Mouse (Mus musculus): ENCODE data around the gene Atp5g1. TPM values are rescaled to one million over a fixed set of nuclear protein-coding genes. Genes with fewer than 3 reads are reported as not detected.
A peak's percentile ranks its signal among the peaks of the same experiment; 100 is the strongest.

Atp5g1 gene
- polyA plus RNA-seq, 1 experiment from 2014 or later, result 1,356 TPM

DNA sequence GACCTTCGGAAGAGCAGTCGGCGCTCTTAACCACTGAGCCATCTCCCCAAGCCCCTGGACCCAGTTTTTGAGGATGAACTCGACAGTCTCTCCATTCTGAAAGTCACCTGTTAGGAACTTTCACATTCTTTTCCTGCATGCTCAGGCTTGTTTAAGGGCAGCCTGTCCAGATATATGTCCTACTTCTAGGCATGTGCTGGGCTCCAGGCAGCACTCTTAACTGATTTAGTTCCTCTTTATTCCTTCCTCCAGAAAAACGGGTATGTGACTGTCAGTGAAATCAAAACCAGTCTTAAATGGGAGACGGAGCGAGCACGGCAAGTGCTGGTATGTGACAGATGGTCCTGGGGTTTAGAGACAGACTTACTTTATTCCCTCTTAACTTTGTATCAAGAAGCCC lies 29.4 kb downstream of the Atp5g1 start:
- Histone ChIP-seq H3K27ac (no peak overlapping the region), H3K4me2 (ENCODE audit: low read length) (no peak overlapping the region), H3K4me3 (replicated peaks; ENCODE audit: low read depth, low read length) (no peak overlapping the region), H3K4me1 (replicated peaks; ENCODE audit: insufficient read depth, low read length) (no peaks in the 10 kb centered on the region), H3K36me3 (ENCODE audit: insufficient read depth, low read length) (peaks cover 38% of the 10 kb centered on the region), H3K27me3 (ENCODE audit: insufficient read depth, low read length) (no peaks in the 10 kb centered on the region), H3K9me3 (replicated peaks; ENCODE audit: low read length) (no peaks in the 10 kb centered on the region), H3K9ac (ENCODE audit: low read depth, low read length) (no peak overlapping the region)
- TF ChIP-seq CTCF (IDR thresholded peaks at IDR 0.05; ENCODE audit: low read depth), result no peak
- DNase-seq (ENCODE audit: low spot score) (no peak), ATAC-seq (replicated peaks; ENCODE audit: low FRiP score, low read depth) (no peak)
- WGBS, result 82% methylated on average over 8 of the region's 8 CpGs

DNA sequence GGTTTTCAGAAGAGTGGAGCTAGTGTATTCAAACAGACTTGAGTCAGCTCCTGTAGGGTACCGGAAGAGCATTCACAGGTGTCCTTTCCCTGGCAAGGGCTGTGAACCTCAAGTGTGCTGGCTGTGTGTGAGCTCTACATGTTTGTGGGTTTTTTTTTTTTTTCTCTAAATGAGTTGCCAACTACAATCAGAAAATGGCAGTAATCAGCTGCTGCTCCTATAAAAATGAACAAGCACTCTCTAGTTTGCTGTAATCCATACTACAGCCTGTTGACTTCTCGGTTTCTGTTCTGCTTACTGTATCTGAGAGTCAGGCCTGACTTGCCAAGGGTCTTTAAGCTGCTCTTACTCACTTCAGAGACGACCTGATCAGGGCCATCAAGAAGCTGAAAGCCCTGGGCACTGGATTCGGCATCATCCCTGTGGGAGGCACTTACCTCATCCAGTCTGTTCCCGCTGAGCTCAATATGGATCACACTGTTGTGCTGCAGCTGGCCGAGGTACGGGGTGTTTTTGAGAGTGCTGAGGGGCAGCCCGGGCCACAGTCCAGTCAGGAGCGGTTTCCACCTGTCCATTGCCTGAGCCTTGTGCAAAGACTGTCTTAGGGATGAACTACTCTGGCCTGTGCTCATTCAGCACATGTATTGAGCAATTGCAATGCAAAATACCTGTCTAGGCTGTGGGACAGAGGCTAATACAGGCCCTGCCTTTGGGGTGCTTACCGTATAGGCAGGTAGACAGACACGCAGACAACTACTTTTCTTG lies 30.5 kb downstream of the Atp5g1 start:
- no peaks in the 10 kb centered on the region for H3K4me1 ChIP-seq (replicated peaks; ENCODE audit: insufficient read depth, low read length)
- peaks cover 28% of the 10 kb centered on the region for H3K36me3 ChIP-seq (ENCODE audit: insufficient read depth, low read length)
- H3K4me2 ChIP-seq (ENCODE audit: low read length), result no peak overlapping the region
- ATAC-seq (replicated peaks; ENCODE audit: low FRiP score, low read depth) (no peak), DNase-seq (ENCODE audit: low spot score) (no peak)
- no peaks in the 10 kb centered on the region for H3K9me3 ChIP-seq (replicated peaks; ENCODE audit: low read length)
- no peak for TF ChIP-seq CTCF (IDR thresholded peaks at IDR 0.05; ENCODE audit: low read depth)
- no peak overlapping the region for H3K9ac ChIP-seq (ENCODE audit: low read depth, low read length)
- no peaks in the 10 kb centered on the region for H3K27me3 ChIP-seq (ENCODE audit: insufficient read depth, low read length)
- H3K4me3 ChIP-seq (replicated peaks; ENCODE audit: low read depth, low read length), result no peak overlapping the region
- no peak overlapping the region for H3K27ac ChIP-seq
- WGBS, result 87% methylated on average over 11 of the region's 11 CpGs

DNA sequence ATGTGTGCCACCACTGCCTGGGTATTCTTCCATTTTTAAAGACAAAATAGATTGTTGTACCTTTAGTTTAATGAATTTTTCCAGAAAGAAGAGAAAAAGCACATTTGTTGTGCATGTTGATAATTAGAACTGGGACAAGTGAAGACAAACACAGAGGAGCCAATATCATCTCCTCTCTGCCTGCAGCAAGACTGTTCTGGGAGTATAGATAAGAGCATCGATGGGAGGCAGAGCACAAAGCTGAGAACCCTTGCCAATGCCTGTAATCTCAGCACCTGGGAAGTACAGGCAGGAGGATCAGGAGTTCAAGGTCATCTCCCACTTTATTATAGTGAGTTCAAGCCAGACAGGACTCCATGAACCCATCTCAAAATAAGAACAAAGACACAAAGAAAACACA lies 36.9 kb downstream of the Atp5g1 start:
- H3K4me3 ChIP-seq (replicated peaks; ENCODE audit: low read depth, low read length), result no peak overlapping the region
- H3K9ac ChIP-seq (ENCODE audit: low read depth, low read length), result no peak overlapping the region
- no peaks in the 10 kb centered on the region for H3K9me3 ChIP-seq (replicated peaks; ENCODE audit: low read length)
- no peak for TF ChIP-seq CTCF (IDR thresholded peaks at IDR 0.05; ENCODE audit: low read depth)
- ATAC-seq (replicated peaks; ENCODE audit: low FRiP score, low read depth) (no peak), DNase-seq (ENCODE audit: low spot score) (no peak)
- 83% methylated on average over 1 of the region's 1 CpGs for WGBS
- no peaks in the 10 kb centered on the region for H3K27me3 ChIP-seq (ENCODE audit: insufficient read depth, low read length)
- H3K4me1 ChIP-seq (replicated peaks; ENCODE audit: insufficient read depth, low read length), result no peaks in the 10 kb centered on the region
- H3K36me3 ChIP-seq (ENCODE audit: insufficient read depth, low read length), result peaks cover 13% of the 10 kb centered on the region; the same call in 1 of the 2 replicates
- H3K27ac ChIP-seq, result no peak overlapping the region
- no peak overlapping the region for H3K4me2 ChIP-seq (ENCODE audit: low read length)

GRCm38 (mm10) chr11:96037499-96037898 lies 38.0 kb downstream of the Atp5g1 start:
- 93% methylated on average over 5 of the region's 5 CpGs for WGBS
- Histone ChIP-seq H3K36me3 (ENCODE audit: insufficient read depth, low read length) (peaks cover 10% of the 10 kb centered on the region; the same call in 1 of the 2 replicates), H3K4me3 (replicated peaks; ENCODE audit: low read depth, low read length) (no peak overlapping the region), H3K9me3 (replicated peaks; ENCODE audit: low read length) (no peaks in the 10 kb centered on the region), H3K27ac (no peak overlapping the region), H3K4me2 (ENCODE audit: low read length) (no peak overlapping the region), H3K27me3 (ENCODE audit: insufficient read depth, low read length) (no peaks in the 10 kb centered on the region), H3K4me1 (replicated peaks; ENCODE audit: insufficient read depth, low read length) (no peaks in the 10 kb centered on the region), H3K9ac (ENCODE audit: low read depth, low read length) (no peak overlapping the region)
- TF ChIP-seq CTCF (IDR thresholded peaks at IDR 0.05; ENCODE audit: low read depth), result no peak
- no peak for DNase-seq (ENCODE audit: low spot score)
- ATAC-seq (replicated peaks; ENCODE audit: low FRiP score, low read depth), result no peak

DNA sequence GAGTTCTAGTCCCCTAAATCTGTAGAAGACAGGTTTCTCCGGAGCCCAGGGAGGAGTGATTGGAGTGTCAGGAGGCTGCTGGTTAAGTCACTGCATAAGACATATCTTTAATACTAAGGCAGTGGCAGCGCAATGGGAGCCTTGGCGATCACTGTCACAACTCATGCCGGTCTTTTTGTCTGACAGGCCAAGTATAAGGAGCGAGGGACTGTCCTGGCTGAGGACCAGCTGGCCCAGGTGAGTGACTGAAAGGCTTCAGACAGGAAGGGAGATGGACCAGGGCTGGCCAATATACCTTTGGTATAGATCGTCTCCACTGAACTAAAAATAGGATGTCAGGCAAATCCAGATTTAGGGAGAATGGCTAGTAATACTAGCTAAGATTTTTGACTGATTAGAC lies 40.3 kb downstream of the Atp5g1 start:
- DNase-seq (ENCODE audit: low spot score), result no peak
- Histone ChIP-seq H3K4me2 (ENCODE audit: low read length) (peak overlapping the region; percentile 95), H3K4me3 (replicated peaks; ENCODE audit: low read depth, low read length) (peak overlapping the region; percentile 88), H3K36me3 (ENCODE audit: insufficient read depth, low read length) (peaks cover 6% of the 10 kb centered on the region; the same call in 1 of the 2 replicates), H3K9me3 (replicated peaks; ENCODE audit: low read length) (no peaks in the 10 kb centered on the region), H3K27ac (0 out of 2 replicates have a peak overlapping the region, but pooled peaks have one; percentile 58), H3K27me3 (ENCODE audit: insufficient read depth, low read length) (no peaks in the 10 kb centered on the region), H3K4me1 (replicated peaks; ENCODE audit: insufficient read depth, low read length) (no peaks in the 10 kb centered on the region), H3K9ac (ENCODE audit: low read depth, low read length) (peak overlapping the region; percentile 82)
- 8% methylated on average over 6 of the region's 6 CpGs for WGBS
- peak; percentile 17; the same call in 1 of the 2 replicates for ATAC-seq (replicated peaks; ENCODE audit: low FRiP score, low read depth)
- no peak for TF ChIP-seq CTCF (IDR thresholded peaks at IDR 0.05; ENCODE audit: low read depth)

- no peaks in the 10 kb centered on the region for H3K4me1 ChIP-seq (replicated peaks; ENCODE audit: insufficient read depth, low read length)
- peak within 1 kb of the TSS; percentile 82 for H3K9ac ChIP-seq (ENCODE audit: low read depth, low read length)
- H3K9me3 ChIP-seq (replicated peaks; ENCODE audit: low read length), result no peaks in the 10 kb centered on the region
- no peaks in the 10 kb centered on the region for H3K27me3 ChIP-seq (ENCODE audit: insufficient read depth, low read length)
- under 1% methylated on average over 29 of the region's 29 CpGs for WGBS
- H3K36me3 ChIP-seq (ENCODE audit: insufficient read depth, low read length), result peaks cover 6% of the 10 kb centered on the region; the same call in 1 of the 2 replicates
- peak within 1 kb of the TSS; percentile 88 for H3K4me3 ChIP-seq (replicated peaks; ENCODE audit: low read depth, low read length)
- ATAC-seq (replicated peaks; ENCODE audit: low FRiP score, low read depth), result peak; percentile 61
- peak; percentile 93 for DNase-seq (ENCODE audit: low spot score)
- peak within 1 kb of the TSS; percentile 95 for H3K4me2 ChIP-seq (ENCODE audit: low read length)
- no peak for TF ChIP-seq CTCF (IDR thresholded peaks at IDR 0.05; ENCODE audit: low read depth)
- H3K27ac ChIP-seq, result peak within 1 kb of the TSS; percentile 58; the same call in 1 of the 2 replicates
These were observed 40.8 kb downstream of the Atp5g1 start, which contains the start of gene Snf8 for GRCm38 (mm10) chr11:96034596-96035052. Gene Snf8, plus strand, starts transcription at chr11:96034885.
